Mouse (Mus musculus) kidney, embryonic 16.5 days (tissue): ENCODE results near the gene Vwa2. TPM values are rescaled to one million over a fixed set of nuclear protein-coding genes. Genes with fewer than 3 reads are reported as not detected.

Experiments used
- ATAC-seq: fragments of 200-750 bp; cut with Nextera tagmentation; 2 replicates; pipeline ENCODE4 v1.8.0; 2017; ENCODE audit warnings: moderate TSS enrichment; ENCODE audit not compliant: low FRiP score, low TSS enrichment
- H3K27ac ChIP-seq: fragments of 300-500 bp; sonication (generic); 2 replicates; pipeline ENCODE4 v1.5.1; 2014; ENCODE audit warnings: low read length
- H3K27me3 ChIP-seq: fragments of 300-500 bp; sonication (generic); 2 replicates; pipeline ENCODE4 v1.6.1; 2014; ENCODE audit warnings: low read length, control low read depth, mixed read lengths; ENCODE audit not compliant: insufficient read depth
- H3K36me3 ChIP-seq: fragments of 300-500 bp; sonication (generic); 2 replicates; pipeline ENCODE4 v1.6.1; 2014; ENCODE audit warnings: low read length, control low read depth, mixed read lengths; ENCODE audit not compliant: insufficient read depth
- H3K4me1 ChIP-seq: fragments of 300-500 bp; sonication (generic); 2 replicates; pipeline ENCODE4 v1.6.1; 2014; ENCODE audit warnings: low read length, control low read depth, mixed read lengths; ENCODE audit not compliant: insufficient read depth
- H3K4me2 ChIP-seq: fragments of 300-500 bp; sonication (generic); replicated peaks from 2 replicates; pipeline ENCODE4 v1.6.1; 2014; ENCODE audit warnings: low read depth, low read length
- H3K4me3 ChIP-seq: fragments of 300-500 bp; sonication (generic); 2 replicates; pipeline ENCODE4 v1.5.1; 2014; ENCODE audit warnings: mild to moderate bottlenecking, low read length
- H3K9ac ChIP-seq: fragments of 300-500 bp; sonication (generic); replicated peaks from 2 replicates; pipeline ENCODE4 v1.6.1; 2014; ENCODE audit warnings: low read length
- H3K9me3 ChIP-seq: fragments of 300-500 bp; sonication (generic); 2 replicates; pipeline ENCODE4 v1.6.1; 2016; ENCODE audit warnings: low read length, control low read depth
- WGBS: fragments of 180-500 bp; shearing (Covaris S2); extraction: QIAGEN DNeasy Blood & Tissue Kit; methylation state at CpG from one replicate; pipeline ENCODE4 v1.1.7; 2014; 5-methylcytosine and 5-hydroxymethylcytosine counted together
- polyA plus RNA-seq: library from polyadenylated mRNA; unstranded; fragments of >200 nt; fragmentation: Nextera tagmentation; extraction: Ambion mirVana; gene quantifications from 2 replicates; pipeline ENCODE4 v1.2.1, GENCODE M21; 2015

Gene Vwa2
- polyA plus RNA-seq = 22.4 and 23.9 TPM in 2 replicates

- Histone ChIP-seq H3K36me3 (no peaks in the 10 kb centered on the region), H3K27me3 (peaks cover 48% of the 10 kb centered on the region), H3K9me3 (no peaks in the 10 kb centered on the region), H3K27ac (no peak within 1 kb of the TSS), H3K4me3 (peak within 1 kb of the TSS; percentile 58), H3K4me2 (peak within 1 kb of the TSS; percentile 93), H3K9ac (peak within 1 kb of the TSS; percentile 70), H3K4me1 (peaks cover 30% of the 10 kb centered on the region)
- ATAC-seq = peak; percentile 61; the same call in 1 of the 2 replicates
- WGBS = 2% methylated on average over 71 of the region's 71 CpGs
Measured at GRCm38 (mm10) chr19:56873816-56874600, at the start of gene Vwa2. Gene Vwa2 (plus strand): TSS chr19:56874249.

GRCm38 (mm10) chr19:56826047-56826631 is 47.9 kb upstream of the Vwa2 start, which contains the start of gene Tdrd1:
Gene Tdrd1 (plus strand): TSS chr19:56826209.
- no peak within 1 kb of the TSS for H3K27ac ChIP-seq
- WGBS = 63% methylated on average over 44 of the region's 44 CpGs

GRCm38 (mm10) chr19:56828305-56828704 is 45.7 kb upstream of the Vwa2 start:
- whole genome bisulfite sequencing = 64% methylated on average over 11 of the region's 11 CpGs
- no peaks in the 10 kb centered on the region for H3K27me3 ChIP-seq
- no peaks in the 10 kb centered on the region for H3K4me1 ChIP-seq
- no peak overlapping the region for H3K4me3 ChIP-seq
- no peak overlapping the region for H3K27ac ChIP-seq
- no peaks in the 10 kb centered on the region for H3K36me3 ChIP-seq
- no peaks in the 10 kb centered on the region for H3K9me3 ChIP-seq
- no peak overlapping the region for H3K9ac ChIP-seq
- no peak overlapping the region for H3K4me2 ChIP-seq
- ATAC-seq = 0 out of 2 replicates have a peak, but pooled peaks have one; percentile 27

More at GRCm38 (mm10) chr19:56826047-56826631, 47.9 kb upstream of the Vwa2 start, which contains the start of gene Tdrd1:
- H3K9ac ChIP-seq = 0 out of 2 replicates have a peak within 1 kb of the TSS, but pooled peaks have one; percentile 23
- H3K4me1 ChIP-seq = peaks cover 6% of the 10 kb centered on the region
- ATAC-seq = no peak
- no peaks in the 10 kb centered on the region for H3K27me3 ChIP-seq
- H3K36me3 ChIP-seq = no peaks in the 10 kb centered on the region
- H3K9me3 ChIP-seq = no peaks in the 10 kb centered on the region
- peak within 1 kb of the TSS; percentile 25 for H3K4me3 ChIP-seq
- H3K4me2 ChIP-seq = peak within 1 kb of the TSS; percentile 41

- H3K4me2 ChIP-seq = no peak overlapping the region
- ATAC-seq = no peak
- no peaks in the 10 kb centered on the region for H3K9me3 ChIP-seq
Measured at GRCm38 (mm10) chr19:56829267-56829666, 44.8 kb upstream of the Vwa2 start.

GRCm38 (mm10) chr19:56830163-56830562 is 43.9 kb upstream of the Vwa2 start:
- no peaks in the 10 kb centered on the region for H3K27me3 ChIP-seq
- H3K9ac ChIP-seq = no peak overlapping the region
- WGBS = 85% methylated on average over 4 of the region's 4 CpGs
- no peaks in the 10 kb centered on the region for H3K9me3 ChIP-seq
- H3K36me3 ChIP-seq = no peaks in the 10 kb centered on the region
- ATAC-seq = no peak
- no peaks in the 10 kb centered on the region for H3K4me1 ChIP-seq
- H3K27ac ChIP-seq = no peak overlapping the region
- no peak overlapping the region for H3K4me2 ChIP-seq
- no peak overlapping the region for H3K4me3 ChIP-seq

More at GRCm38 (mm10) chr19:56829267-56829666, 44.8 kb upstream of the Vwa2 start:
- Histone ChIP-seq H3K4me1 (no peaks in the 10 kb centered on the region), H3K36me3 (no peaks in the 10 kb centered on the region), H3K4me3 (no peak overlapping the region), H3K27me3 (no peaks in the 10 kb centered on the region), H3K9ac (no peak overlapping the region), H3K27ac (no peak overlapping the region)
- 77% methylated on average over 9 of the region's 9 CpGs for WGBS

- H3K27me3 ChIP-seq = no peaks in the 10 kb centered on the region
- 57% methylated on average over 9 of the region's 9 CpGs for WGBS
- H3K9ac ChIP-seq = no peak overlapping the region
- H3K27ac ChIP-seq = no peak overlapping the region
- ATAC-seq = no peak
- no peaks in the 10 kb centered on the region for H3K36me3 ChIP-seq
- no peaks in the 10 kb centered on the region for H3K4me1 ChIP-seq
- H3K4me3 ChIP-seq = no peak overlapping the region
- no peaks in the 10 kb centered on the region for H3K9me3 ChIP-seq
- no peak overlapping the region for H3K4me2 ChIP-seq
Measured at GRCm38 (mm10) chr19:56835340-56835739, 38.7 kb upstream of the Vwa2 start.

GRCm38 (mm10) chr19:56838942-56839706 is 34.9 kb upstream of the Vwa2 start:
- Histone ChIP-seq H3K27ac (no peak overlapping the region), H3K4me2 (no peak overlapping the region), H3K27me3 (no peaks in the 10 kb centered on the region), H3K9ac (no peak overlapping the region), H3K9me3 (no peaks in the 10 kb centered on the region), H3K36me3 (no peaks in the 10 kb centered on the region), H3K4me3 (no peak overlapping the region), H3K4me1 (peaks cover 4% of the 10 kb centered on the region; the same call in 1 of the 2 replicates)
- 77% methylated on average over 17 of the region's 17 CpGs for WGBS
- ATAC-seq = no peak

- Histone ChIP-seq H3K36me3 (no peaks in the 10 kb centered on the region), H3K27ac (no peak overlapping the region), H3K4me3 (no peak overlapping the region), H3K4me2 (no peak overlapping the region), H3K9me3 (peaks cover 9% of the 10 kb centered on the region; the same call in 1 of the 2 replicates), H3K4me1 (peaks cover 4% of the 10 kb centered on the region; the same call in 1 of the 2 replicates), H3K9ac (no peak overlapping the region), H3K27me3 (no peaks in the 10 kb centered on the region)
- no peak for ATAC-seq
- WGBS = 81% methylated on average over 12 of the region's 12 CpGs
Measured at GRCm38 (mm10) chr19:56842974-56843373, 31.1 kb upstream of the Vwa2 start.

GRCm38 (mm10) chr19:56852590-56852989 is 21.5 kb upstream of the Vwa2 start:
- H3K4me3 ChIP-seq = no peak overlapping the region
- no peaks in the 10 kb centered on the region for H3K4me1 ChIP-seq
- H3K9ac ChIP-seq = no peak overlapping the region
- H3K9me3 ChIP-seq = peaks cover 4% of the 10 kb centered on the region; the same call in 1 of the 2 replicates
- no peaks in the 10 kb centered on the region for H3K36me3 ChIP-seq
- no peak for ATAC-seq
- H3K4me2 ChIP-seq = no peak overlapping the region
- H3K27ac ChIP-seq = no peak overlapping the region
- H3K27me3 ChIP-seq = no peaks in the 10 kb centered on the region
